Mouse (Mus musculus): ENCODE data around the gene Casq2.

DNA sequence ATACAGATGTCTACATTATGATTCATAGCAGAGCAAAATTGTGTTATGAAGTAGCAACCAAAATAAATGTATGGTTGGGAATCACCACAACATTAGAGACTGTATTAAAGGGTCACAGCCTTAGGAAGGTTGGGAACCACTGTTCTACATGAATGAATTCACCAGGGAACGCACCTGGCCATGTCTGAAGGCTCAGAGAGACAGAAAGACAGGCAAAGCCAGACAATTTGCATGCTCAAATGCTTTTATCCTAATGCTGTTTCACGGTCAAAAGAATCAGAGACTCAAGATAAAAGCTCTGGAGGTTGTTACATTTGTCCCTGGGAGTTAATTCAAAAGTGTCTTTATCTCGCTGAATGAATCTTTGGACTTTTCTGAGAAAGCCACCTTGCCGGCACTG, 65.6 kb downstream of the Casq2 start:
- TF ChIP-seq CTCF (IDR thresholded peaks at IDR 0.05; ENCODE audit: borderline replicate concordance, insufficient read depth, low read length), result no peak
- no peak for TF ChIP-seq POLR2A (IDR thresholded peaks at IDR 0.05; ENCODE audit: low read depth, low read length)

Measured in embryonic fibroblast, embryonic 13.5 days (primary cell).